14 mouse cellular contexts compared by ENCODE assay signal in genomic region chr4:32529443-32529995, GRCm38 (mm10).
DNase-seq lines count a peak whose midpoint lies in the region; ATAC-seq lines count a peak whose summit lies in the region.
"Had no signal": no experiment of that assay in that cellular context is flagged by ENCODE, and none has a peak within 500 bp of the region (broad histone marks: within the 10 kb centered on the region; RNA-seq: fewer than 3 reads in every experiment).

No protein-coding gene starts in this region.

- no peaks in the 10 kb centered on the region for H3K36me3 ChIP-seq in neural tube, embryonic 11.5 days (ENCODE audit: control insufficient read depth, insufficient read depth, low read length)
- H3K36me3 ChIP-seq in hindbrain, embryonic 12.5 days, result no peaks in the 10 kb centered on the region
- no peaks in the 10 kb centered on the region for H3K36me3 ChIP-seq in midbrain, embryonic 13.5 days
- H3K36me3 ChIP-seq: heart, embryonic 10.5 days; liver, embryonic 12.5 days had no signal

- H3K27me3 ChIP-seq in neural tube, embryonic 11.5 days (ENCODE audit: control insufficient read depth, insufficient read depth, low read length), result no peaks in the 10 kb centered on the region
- no peaks in the 10 kb centered on the region for H3K27me3 ChIP-seq in hindbrain, embryonic 12.5 days
- no peaks in the 10 kb centered on the region for H3K27me3 ChIP-seq in midbrain, embryonic 13.5 days
- H3K27me3 ChIP-seq: liver, embryonic 12.5 days had no signal

- H3K9ac ChIP-seq in neural tube, embryonic 11.5 days (ENCODE audit: low read length), result no peak overlapping the region
- H3K9ac ChIP-seq in hindbrain, embryonic 12.5 days, result no peak overlapping the region
- H3K9ac ChIP-seq in midbrain, embryonic 13.5 days (replicated peaks), result 0 out of 2 replicates have a peak overlapping the region, but pooled peaks have one; percentile 6
- H3K9ac ChIP-seq: liver, embryonic 12.5 days had no signal

- no peaks in the 10 kb centered on the region for H3K9me3 ChIP-seq in neural tube, embryonic 11.5 days (ENCODE audit: control insufficient read depth, low read length)
- H3K9me3 ChIP-seq in hindbrain, embryonic 12.5 days (replicated peaks), result no peaks in the 10 kb centered on the region
- H3K9me3 ChIP-seq in midbrain, embryonic 13.5 days, result no peaks in the 10 kb centered on the region
- H3K9me3 ChIP-seq: heart, embryonic 10.5 days; liver, embryonic 12.5 days; megakaryocyte, embryonic 14.5 days had no signal

- ATAC-seq in neural tube, embryonic 11.5 days (ENCODE audit: insufficient read depth, low FRiP score, low TSS enrichment), result no peak
- no peak for ATAC-seq in hindbrain, embryonic 12.5 days (ENCODE audit: low FRiP score)
- ATAC-seq in midbrain, embryonic 13.5 days, result no peak
- ATAC-seq: liver, embryonic 12.5 days had no signal

- no peak overlapping the region for H3K4me2 ChIP-seq in neural tube, embryonic 11.5 days (ENCODE audit: low read depth)
- peak overlapping the region; percentile 53 for H3K4me2 ChIP-seq in hindbrain, embryonic 12.5 days (replicated peaks)
- H3K4me2 ChIP-seq in midbrain, embryonic 13.5 days (replicated peaks), result no peak overlapping the region
- H3K4me2 ChIP-seq: liver, embryonic 12.5 days had no signal

- H3K4me3 ChIP-seq in neural tube, embryonic 11.5 days (ENCODE audit: low read depth, low read length), result no peak overlapping the region
- H3K4me3 ChIP-seq in hindbrain, embryonic 12.5 days, result no peak overlapping the region
- no peak overlapping the region for H3K4me3 ChIP-seq in midbrain, embryonic 13.5 days (replicated peaks)
- H3K4me3 ChIP-seq: erythroblast, embryonic 14.5 days; gastrocnemius, adult 2 months; heart, embryonic 10.5 days; liver, embryonic 12.5 days; megakaryocyte, embryonic 14.5 days had no signal

- WGBS in neural tube, embryonic 11.5 days, result 78% methylated on average over 17 of the region's 17 CpGs
- 71% methylated on average over 17 of the region's 17 CpGs for WGBS in hindbrain, embryonic 12.5 days
- 67% methylated on average over 17 of the region's 17 CpGs for WGBS in midbrain, embryonic 13.5 days

- H3K4me1 ChIP-seq in neural tube, embryonic 11.5 days (ENCODE audit: control insufficient read depth, insufficient read depth, low read length), result peaks cover 50% of the 10 kb centered on the region
- H3K4me1 ChIP-seq in hindbrain, embryonic 12.5 days, result peaks cover 83% of the 10 kb centered on the region
- peaks cover 66% of the 10 kb centered on the region for H3K4me1 ChIP-seq in midbrain, embryonic 13.5 days (replicated peaks)
- H3K4me1 ChIP-seq: liver, embryonic 12.5 days had no signal

- no peak for DNase-seq in neural tube, embryonic 11.5 days (ENCODE audit: low spot score)
- DNase-seq in neural tube, embryonic 10.5 days (ENCODE audit: extremely low spot score, low spot score), result no peak
- DNase-seq in liver, result no peak
- no peak for DNase-seq in heart, adult 9 months (ENCODE audit: low spot score in 2 of 2)
- no peak for DNase-seq in c-Kit-positive CD71-positive TER-119-positive erythroid progenitor cells, embryonic 14.5 days (ENCODE audit: low spot score)
- DNase-seq: gastrocnemius, adult 2 months; heart, postnatal 36 days; kidney, adult 8-10 months had no signal

- peak overlapping the region; percentile 79; the same call in 1 of the 2 replicates for H3K27ac ChIP-seq in neural tube, embryonic 11.5 days (ENCODE audit: low read depth, low read length)
- H3K27ac ChIP-seq in hindbrain, embryonic 12.5 days, result peak overlapping the region; percentile 94
- peak overlapping the region; percentile 92 for H3K27ac ChIP-seq in midbrain, embryonic 13.5 days
- H3K27ac ChIP-seq: gastrocnemius, adult 2 months; heart, embryonic 10.5 days; liver, embryonic 12.5 days had no signal
